8 mouse cellular contexts compared by ENCODE assay signal in genomic region chr9:124311502-124311901, GRCm38 (mm10). TPM values are rescaled to one million over a fixed set of nuclear protein-coding genes. Genes with fewer than 3 reads are reported as not detected.
DNase-seq lines count a peak whose midpoint lies in the region; ATAC-seq and TF ChIP-seq lines count a peak whose summit lies in the region.

No protein-coding gene starts in this region.

- peak overlapping the region; percentile 96; the same call in 1 of the 2 replicates for H3K27ac ChIP-seq in kidney, embryonic 16.5 days (ENCODE audit: low read length)
- H3K27ac ChIP-seq in embryonic facial prominence, embryonic 14.5 days (replicated peaks; ENCODE audit: low read depth, low read length) = 0 out of 2 replicates have a peak overlapping the region, but pooled peaks have one; percentile 82
- peak overlapping the region; percentile 83; the same call in 1 of the 2 replicates for H3K27ac ChIP-seq in intestine, embryonic 14.5 days (ENCODE audit: low read depth)
- 0 out of 2 replicates have a peak overlapping the region, but pooled peaks have one; percentile 86 for H3K27ac ChIP-seq in midbrain, postnatal 0 days (ENCODE audit: low read depth, low read length)

- no peaks in the 10 kb centered on the region for H3K27me3 ChIP-seq in kidney, embryonic 16.5 days (ENCODE audit: insufficient read depth, low read length)
- no peaks in the 10 kb centered on the region for H3K27me3 ChIP-seq in embryonic facial prominence, embryonic 14.5 days (replicated peaks; ENCODE audit: control insufficient read depth, insufficient read depth, low read length)
- H3K27me3 ChIP-seq in intestine, embryonic 14.5 days (replicated peaks; ENCODE audit: control insufficient read depth, insufficient read depth, low read length) = no peaks in the 10 kb centered on the region
- no peaks in the 10 kb centered on the region for H3K27me3 ChIP-seq in midbrain, postnatal 0 days (ENCODE audit: insufficient read depth, low read length)

- DNase-seq in kidney, adult 18-20 months = no peak
- DNase-seq in embryonic facial prominence, embryonic 14.5 days (ENCODE audit: low spot score) = no peak
- DNase-seq in intestine, embryonic 14.5 days (ENCODE audit: low spot score) = no peak
- DNase-seq in midbrain, postnatal 0 days (ENCODE audit: low spot score) = no peak
- DNase-seq in frontal cortex, postnatal 25 days (ENCODE audit: low spot score in 2 of 2) = no peak
- DNase-seq in right cerebral cortex, postnatal 25 days = no peak

- peaks cover 8% of the 10 kb centered on the region for H3K4me1 ChIP-seq in kidney, embryonic 16.5 days (ENCODE audit: insufficient read depth, low read length)
- H3K4me1 ChIP-seq in embryonic facial prominence, embryonic 14.5 days (ENCODE audit: control insufficient read depth, insufficient read depth, low read length) = no peaks in the 10 kb centered on the region
- peaks cover 4% of the 10 kb centered on the region; the same call in 1 of the 2 replicates for H3K4me1 ChIP-seq in intestine, embryonic 14.5 days (replicated peaks; ENCODE audit: control insufficient read depth, insufficient read depth, low read length)
- peaks cover 2% of the 10 kb centered on the region; the same call in 1 of the 2 replicates for H3K4me1 ChIP-seq in midbrain, postnatal 0 days (ENCODE audit: insufficient read depth, low read length)

- peak overlapping the region; percentile 87 for H3K4me3 ChIP-seq in kidney, embryonic 16.5 days (ENCODE audit: low read length)
- H3K4me3 ChIP-seq in embryonic facial prominence, embryonic 14.5 days (ENCODE audit: low read depth, low read length) = peak overlapping the region; percentile 66
- H3K4me3 ChIP-seq in intestine, embryonic 14.5 days (ENCODE audit: low read depth, low read length) = peak overlapping the region; percentile 56
- H3K4me3 ChIP-seq in midbrain, postnatal 0 days (ENCODE audit: low read depth, low read length) = peak overlapping the region; percentile 65

- no peak for ATAC-seq in kidney, embryonic 16.5 days (ENCODE audit: low FRiP score, low TSS enrichment)
- ATAC-seq in embryonic facial prominence, embryonic 14.5 days (ENCODE audit: low read depth) = no peak
- ATAC-seq in intestine, embryonic 14.5 days (replicated peaks; ENCODE audit: low FRiP score, low TSS enrichment, low read depth) = no peak
- no peak for ATAC-seq in midbrain, postnatal 0 days (ENCODE audit: low FRiP score)
- no peak for ATAC-seq in megakaryocyte progenitor cell, adult 5-6 weeks (replicated peaks; ENCODE audit: poor library complexity)

- H3K4me2 ChIP-seq in kidney, embryonic 16.5 days (replicated peaks; ENCODE audit: low read depth, low read length) = peak overlapping the region; percentile 66
- H3K4me2 ChIP-seq in embryonic facial prominence, embryonic 14.5 days (ENCODE audit: low read depth, low read length) = peak overlapping the region; percentile 51
- H3K4me2 ChIP-seq in intestine, embryonic 14.5 days (ENCODE audit: low read length) = peak overlapping the region; percentile 67
- H3K4me2 ChIP-seq in midbrain, postnatal 0 days (ENCODE audit: low read depth, low read length, poor library complexity, severe bottlenecking) = peak overlapping the region; percentile 42

- no peaks in the 10 kb centered on the region for H3K36me3 ChIP-seq in kidney, embryonic 16.5 days (ENCODE audit: insufficient read depth, low read length)
- H3K36me3 ChIP-seq in embryonic facial prominence, embryonic 14.5 days (ENCODE audit: control insufficient read depth, insufficient read depth, low read length) = no peaks in the 10 kb centered on the region
- no peaks in the 10 kb centered on the region for H3K36me3 ChIP-seq in intestine, embryonic 14.5 days (ENCODE audit: control insufficient read depth, insufficient read depth, low read length)
- H3K36me3 ChIP-seq in midbrain, postnatal 0 days (ENCODE audit: insufficient read depth, low read length) = no peaks in the 10 kb centered on the region

- no peaks in the 10 kb centered on the region for H3K9me3 ChIP-seq in kidney, embryonic 16.5 days (ENCODE audit: low read length)
- no peaks in the 10 kb centered on the region for H3K9me3 ChIP-seq in embryonic facial prominence, embryonic 14.5 days (ENCODE audit: control insufficient read depth, low read length)
- H3K9me3 ChIP-seq in intestine, embryonic 14.5 days (ENCODE audit: control insufficient read depth, low read length) = no peaks in the 10 kb centered on the region
- no peaks in the 10 kb centered on the region for H3K9me3 ChIP-seq in midbrain, postnatal 0 days (ENCODE audit: low read length)

- peak overlapping the region; percentile 85 for H3K9ac ChIP-seq in kidney, embryonic 16.5 days (replicated peaks; ENCODE audit: low read length)
- peak overlapping the region; percentile 77 for H3K9ac ChIP-seq in embryonic facial prominence, embryonic 14.5 days (ENCODE audit: low read depth, low read length)
- peak overlapping the region; percentile 64 for H3K9ac ChIP-seq in intestine, embryonic 14.5 days (ENCODE audit: low read length)
- no peak overlapping the region for H3K9ac ChIP-seq in midbrain, postnatal 0 days (replicated peaks; ENCODE audit: low read length, poor library complexity, severe bottlenecking)

- no peak for TF ChIP-seq CTCF in midbrain, postnatal 0 days (IDR thresholded peaks at IDR 0.05)

RNA-seq across cellular contexts. Expression of gene 2010315B03Rik, which starts 1.0 kb away (rescaled TPM):
- polyA plus RNA-seq in kidney, embryonic 16.5 days (2015; fragmentation: Nextera tagmentation; extraction: Ambion mirVana) = 12.0 and 14.2 TPM in 2 replicates
- polyA plus RNA-seq in embryonic facial prominence, embryonic 14.5 days (2014; fragmentation: Nextera tagmentation; extraction: Ambion mirVana) = 4.8 and 5.8 TPM in 2 replicates
- 8.9 and 9.3 TPM in 2 replicates for polyA plus RNA-seq in intestine, embryonic 14.5 days (2014; fragmentation: Nextera tagmentation; extraction: Ambion mirVana)
- total RNA-seq in midbrain, postnatal 0 days (2014; rRNA removed) = 9.7 and 17.3 TPM in 2 replicates
- 13.1 and 13.6 TPM in 2 replicates for polyA plus RNA-seq in midbrain, postnatal 0 days (2015; fragmentation: Nextera tagmentation; extraction: Ambion mirVana)
- 12.7 and 14.2 TPM in 2 replicates for total RNA-seq in megakaryocyte progenitor cell, adult 5-6 weeks (2015)
- total RNA-seq in megakaryocyte progenitor cell, adult 5-6 weeks (2017) = 12.0 and 16.8 TPM in 2 replicates
